Mouse (Mus musculus) hindbrain, postnatal 0 days (tissue): ENCODE results near the gene Zbtb44. TPM values are rescaled to one million over a fixed set of nuclear protein-coding genes. Genes with fewer than 3 reads are reported as not detected.

Source experiments
- ATAC-seq: fragments of 200-750 bp; cut with Nextera tagmentation; 2 replicates; pipeline ENCODE4 v1.8.0; 2017; ENCODE audit warnings: mild to moderate bottlenecking, moderate TSS enrichment, moderate library complexity
- DNase-seq: peaks from one replicate; pipeline ENCODE4 v3.0.0-alpha.2; 2015; ENCODE audit warnings: low spot score
- H3K27ac ChIP-seq: fragments of 300-500 bp; sonication (generic); 2 replicates; pipeline ENCODE4 v1.5.1; 2014; ENCODE audit warnings: mild to moderate bottlenecking
- H3K27me3 ChIP-seq: fragments of 300-500 bp; sonication (generic); 2 replicates; pipeline ENCODE4 v1.6.1; 2014; ENCODE audit warnings: low read length, mixed read lengths; ENCODE audit not compliant: insufficient read depth
- H3K36me3 ChIP-seq: fragments of 300-500 bp; sonication (generic); 2 replicates; pipeline ENCODE4 v1.6.1; 2014; ENCODE audit warnings: low read length, mixed read lengths; ENCODE audit not compliant: insufficient read depth
- H3K4me1 ChIP-seq: fragments of 300-500 bp; sonication (generic); 2 replicates; pipeline ENCODE4 v1.6.1; 2014; ENCODE audit warnings: antibody characterized with exemption, low read length, mixed read lengths; ENCODE audit not compliant: insufficient read depth
- H3K4me2 ChIP-seq: fragments of 300-500 bp; sonication (generic); 2 replicates; pipeline ENCODE4 v1.6.1; 2014; ENCODE audit warnings: low read depth, mild to moderate bottlenecking, low read length, moderate library complexity, mixed read lengths
- H3K4me3 ChIP-seq: fragments of 300-500 bp; sonication (generic); 2 replicates; pipeline ENCODE4 v1.5.1; 2014; ENCODE audit warnings: low read length
- H3K9ac ChIP-seq: fragments of 300-500 bp; sonication (generic); replicated peaks from 2 replicates; pipeline ENCODE4 v1.6.1; 2014; ENCODE audit warnings: mild to moderate bottlenecking, low read length, moderate library complexity, mixed read lengths
- H3K9me3 ChIP-seq: fragments of 300-500 bp; sonication (generic); 2 replicates; pipeline ENCODE4 v1.6.1; 2016; ENCODE audit warnings: low read length, mixed read lengths
- CTCF ChIP-seq: IDR thresholded peaks from 2 replicates; pipeline ENCODE4 v1.5.1; 2016; ENCODE audit warnings: antibody characterized with exemption, control low read depth, low read depth
- WGBS: fragments of 180-500 bp; shearing (Covaris S2); extraction: QIAGEN DNeasy Blood & Tissue Kit; methylation state at CpG from one replicate; pipeline ENCODE4 v1.1.7; 2014; 5-methylcytosine and 5-hydroxymethylcytosine counted together
- polyA plus RNA-seq: library from polyadenylated mRNA; unstranded; fragments of >200 nt; fragmentation: Nextera tagmentation; extraction: Ambion mirVana; gene quantifications from 2 replicates; pipeline ENCODE4 v1.2.1, GENCODE M21; 2015
- total RNA-seq: library from RNA; depleted of rRNA; stranded (reverse); fragments of >200 nt; gene quantifications from 2 replicates; pipeline ENCODE4 v1.2.3, GENCODE M21; 2014

Zbtb44 gene
- total and polyA plus RNA-seq, 2 experiments from 2014 or later, result 4.1 to 13.7 TPM

- ATAC-seq, result no peak
- no peaks in the 10 kb centered on the region for H3K27me3 ChIP-seq
- no peak overlapping the region for H3K4me2 ChIP-seq
- H3K36me3 ChIP-seq, result no peaks in the 10 kb centered on the region
- no peaks in the 10 kb centered on the region for H3K9me3 ChIP-seq
- H3K27ac ChIP-seq, result no peak overlapping the region
- no peak for DNase-seq
- H3K4me3 ChIP-seq, result no peak overlapping the region
- H3K4me1 ChIP-seq, result no peaks in the 10 kb centered on the region
- no peak for TF ChIP-seq CTCF
- 74% methylated on average over 9 of the region's 9 CpGs for WGBS
- no peak overlapping the region for H3K9ac ChIP-seq
Observed at GRCm38 (mm10) chr9:31089541-31089940, 59.1 kb downstream of the Zbtb44 start.

- TF ChIP-seq CTCF, result no peak
- ATAC-seq (no peak), DNase-seq (no peak)
- Histone ChIP-seq H3K9me3 (no peaks in the 10 kb centered on the region), H3K36me3 (no peaks in the 10 kb centered on the region), H3K4me3 (no peak overlapping the region), H3K27me3 (no peaks in the 10 kb centered on the region), H3K9ac (no peak overlapping the region), H3K4me2 (no peak overlapping the region), H3K27ac (no peak overlapping the region), H3K4me1 (no peaks in the 10 kb centered on the region)
- 73% methylated on average over 29 of the region's 29 CpGs for WGBS
Observed at GRCm38 (mm10) chr9:31090081-31091023, 59.9 kb downstream of the Zbtb44 start.

DNA sequence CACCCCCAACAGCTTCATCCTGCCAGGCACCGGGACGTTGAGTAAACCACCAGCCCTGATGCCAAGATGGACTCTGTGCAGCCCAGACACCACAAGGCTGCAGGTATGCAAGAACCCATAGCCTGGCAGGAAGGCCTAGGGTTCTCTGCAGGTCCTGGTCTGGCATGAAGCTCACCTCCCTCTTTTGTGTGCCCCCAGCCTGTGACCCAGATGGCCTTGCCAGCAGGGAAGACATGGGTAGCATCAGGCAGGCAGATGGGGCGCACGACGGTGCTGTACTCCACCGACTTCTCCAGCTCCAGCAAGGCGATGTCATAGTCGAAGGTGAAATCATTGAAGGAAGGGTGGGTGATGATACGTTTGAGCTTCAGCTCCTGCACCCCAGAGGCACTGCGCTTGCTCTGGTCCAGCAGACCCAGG is 60.7 kb downstream of the Zbtb44 start:
- no peak for TF ChIP-seq CTCF
- Histone ChIP-seq H3K4me2 (no peak overlapping the region), H3K9ac (no peak overlapping the region), H3K27ac (no peak overlapping the region), H3K9me3 (no peaks in the 10 kb centered on the region), H3K27me3 (no peaks in the 10 kb centered on the region), H3K36me3 (no peaks in the 10 kb centered on the region), H3K4me1 (no peaks in the 10 kb centered on the region), H3K4me3 (no peak overlapping the region)
- 88% methylated on average over 10 of the region's 10 CpGs for WGBS
- DNase-seq (no peak), ATAC-seq (no peak)

GRCm38 (mm10) chr9:31092111-31092832 is 61.8 kb downstream of the Zbtb44 start:
- Histone ChIP-seq H3K9me3 (no peaks in the 10 kb centered on the region), H3K36me3 (no peaks in the 10 kb centered on the region), H3K27me3 (no peaks in the 10 kb centered on the region), H3K27ac (no peak overlapping the region), H3K4me3 (no peak overlapping the region), H3K9ac (no peak overlapping the region), H3K4me2 (no peak overlapping the region), H3K4me1 (no peaks in the 10 kb centered on the region)
- TF ChIP-seq CTCF, result no peak
- DNase-seq (no peak), ATAC-seq (no peak)
- WGBS, result 88% methylated on average over 18 of the region's 18 CpGs

- Histone ChIP-seq H3K27ac (no peak overlapping the region), H3K4me1 (no peaks in the 10 kb centered on the region), H3K4me2 (no peak overlapping the region), H3K36me3 (no peaks in the 10 kb centered on the region), H3K27me3 (no peaks in the 10 kb centered on the region), H3K9ac (no peak overlapping the region), H3K4me3 (no peak overlapping the region), H3K9me3 (no peaks in the 10 kb centered on the region)
- DNase-seq, result no peak
- WGBS, result 94% methylated on average over 10 of the region's 10 CpGs
- ATAC-seq, result no peak
- TF ChIP-seq CTCF, result no peak
Observed at GRCm38 (mm10) chr9:31092833-31093195, 62.4 kb downstream of the Zbtb44 start.

- 0 out of 2 replicates have a peak overlapping the region, but pooled peaks have one; percentile 13 for H3K4me2 ChIP-seq
Observed at GRCm38 (mm10) chr9:31097088-31098082, 66.9 kb downstream of the Zbtb44 start.

More at GRCm38 (mm10) chr9:31097088-31098082, 66.9 kb downstream of the Zbtb44 start:
- Histone ChIP-seq H3K27me3 (no peaks in the 10 kb centered on the region), H3K9me3 (no peaks in the 10 kb centered on the region), H3K9ac (no peak overlapping the region), H3K4me1 (no peaks in the 10 kb centered on the region), H3K27ac (peak overlapping the region; percentile 41; the same call in 1 of the 2 replicates), H3K36me3 (no peaks in the 10 kb centered on the region), H3K4me3 (no peak overlapping the region)
- 46% methylated on average over 20 of the region's 20 CpGs for WGBS
- TF ChIP-seq CTCF, result no peak
- DNase-seq, result peak; percentile 51
- ATAC-seq, result peak; percentile 88
